Mouse (Mus musculus) embryo, embryonic 10.5 days (tissue): ENCODE measurements at regions not wholly inside any gene's neighbourhood (a gene's known extent, or its start where the extent isn't known, plus 50 kb on each side); places are given as distances from the start of the nearest gene placed in this dataset.

Source experiments
- DNase-seq: peaks from one replicate; pipeline ENCODE4 v3.0.0-alpha.2; 2015; ENCODE audit warnings: low spot score

DNA sequence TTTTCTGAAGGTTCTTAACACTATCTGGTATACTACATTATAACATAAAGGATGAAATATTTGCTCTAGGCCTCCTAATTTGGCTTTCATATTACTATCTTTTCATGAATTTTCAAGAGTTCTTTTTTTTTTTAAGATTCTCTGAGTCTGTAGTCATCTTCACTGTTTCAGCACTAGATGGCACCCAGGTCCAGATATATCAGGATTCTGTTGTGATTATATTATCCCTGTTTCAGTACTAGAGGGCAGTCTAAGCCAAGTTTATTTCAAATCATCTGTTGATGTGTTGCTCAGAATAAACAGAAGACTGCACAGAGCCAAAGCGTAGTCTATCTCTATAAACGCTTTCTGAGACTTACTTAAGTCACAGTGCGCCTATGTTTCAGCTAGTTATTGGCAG is 1760.2 kb upstream of the Acvr2a start:
- no peak for DNase-seq

GRCm38 (mm10) chr2:47074191-47074590 is 1739.7 kb upstream of the Acvr2a start:
- DNase-seq = no peak

DNA sequence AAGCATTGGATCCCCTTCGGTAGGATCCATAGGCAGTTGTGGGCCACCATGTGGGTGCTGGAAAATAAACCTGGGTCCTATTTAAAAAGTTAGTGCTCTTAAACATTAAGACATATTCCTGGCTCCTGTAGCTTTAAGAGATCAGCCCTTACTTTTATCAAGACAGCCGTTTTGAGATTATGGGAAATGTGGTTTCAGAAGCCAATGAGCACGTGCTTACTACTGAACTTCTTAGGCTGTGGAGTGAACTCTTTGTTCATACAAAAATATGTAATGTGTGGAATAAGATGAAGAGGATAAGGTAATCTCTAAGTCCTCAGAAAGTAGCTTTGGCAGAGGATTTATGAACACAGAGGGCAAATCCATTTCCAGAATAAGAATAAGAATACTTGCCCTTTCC is 1738.7 kb upstream of the Acvr2a start:
- no peak for DNase-seq

DNA sequence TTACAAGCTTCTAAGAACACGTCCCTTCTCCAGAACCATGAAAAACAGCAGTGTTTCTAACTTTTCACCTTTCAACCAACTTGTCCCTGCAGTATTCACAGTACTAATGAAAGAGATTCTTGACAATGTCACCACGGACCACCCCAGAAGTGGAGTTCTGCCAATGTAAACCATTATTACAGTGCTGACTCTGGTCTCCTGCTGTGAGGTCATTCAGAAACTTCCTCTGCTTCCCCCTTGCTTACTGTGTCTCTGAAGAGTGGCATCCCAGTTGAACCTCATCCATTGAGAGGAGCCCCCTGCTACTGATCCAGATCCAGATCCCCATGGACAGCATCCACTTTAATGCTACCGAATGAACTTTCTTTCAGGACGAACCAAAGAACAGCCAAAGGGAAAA is 1725.3 kb upstream of the Acvr2a start:
- peak; percentile 44 for DNase-seq

- no peak for DNase-seq
Observed at GRCm38 (mm10) chr2:47095993-47096392, 1717.9 kb upstream of the Acvr2a start.

DNA sequence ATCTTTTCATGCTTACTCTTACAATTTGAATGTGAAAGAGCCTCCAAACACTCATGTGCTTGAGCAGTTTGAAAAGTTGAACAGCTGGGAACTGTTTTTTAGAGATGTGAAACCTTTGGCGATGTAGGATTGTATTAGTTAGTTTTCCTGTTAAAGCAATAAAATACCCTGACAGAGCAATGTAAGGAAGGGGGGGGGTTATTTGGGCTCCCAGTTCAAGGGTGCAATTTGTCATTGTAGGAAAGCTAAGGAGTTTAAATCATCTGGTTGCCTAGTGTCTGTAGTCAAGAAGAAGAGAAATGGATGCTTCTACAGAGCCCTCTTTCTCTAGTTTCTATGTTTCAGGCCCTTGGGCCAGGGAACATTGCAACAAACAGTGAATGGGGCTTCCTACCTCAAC is 1674.5 kb upstream of the Acvr2a start:
- no peak for DNase-seq

DNA sequence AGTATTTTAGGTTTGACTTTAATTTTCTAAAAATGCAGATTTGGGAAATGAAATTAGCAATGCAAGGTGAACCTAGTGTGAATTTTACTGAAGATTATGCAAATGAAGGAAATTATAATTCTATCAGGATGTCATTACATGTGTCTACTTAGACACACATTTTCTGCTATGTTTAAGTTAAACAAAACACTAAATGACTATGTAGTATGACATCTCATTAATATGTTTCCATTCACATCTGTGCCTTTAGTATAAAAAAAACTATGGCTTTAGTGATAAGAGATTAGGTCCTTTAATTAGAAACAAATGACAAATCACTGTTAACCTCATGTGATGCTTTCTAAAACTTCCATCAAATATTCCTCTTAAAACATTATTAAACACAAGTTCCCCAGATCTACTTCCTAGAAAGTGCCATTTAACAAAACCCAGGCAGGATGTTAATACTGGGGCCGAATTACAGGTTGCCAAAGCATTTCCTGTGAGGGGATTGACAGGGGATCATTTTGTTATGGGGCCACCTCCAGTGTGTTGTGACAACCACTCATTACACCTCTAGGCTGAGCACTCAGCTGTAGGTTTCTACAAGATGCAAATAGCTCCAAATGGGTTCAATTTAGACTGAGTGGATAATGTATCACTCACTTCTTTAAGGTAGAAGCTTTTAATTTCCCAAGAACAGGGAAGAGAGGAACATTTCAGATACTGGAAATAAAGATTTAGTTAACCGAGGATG is 1629.7 kb upstream of the Acvr2a start:
- DNase-seq = no peak
